Mouse (Mus musculus) neural tube, embryonic 15.5 days (tissue): ENCODE measurements around the gene Smarcc1. TPM values are rescaled to one million over a fixed set of nuclear protein-coding genes. Genes with fewer than 3 reads are reported as not detected.

Experiments used
- ATAC-seq: fragments of 200-750 bp; cut with Nextera tagmentation; 2 replicates; pipeline ENCODE4 v1.8.0; 2017; ENCODE audit warnings: mild to moderate bottlenecking, moderate TSS enrichment, moderate library complexity; ENCODE audit not compliant: low FRiP score
- H3K27ac ChIP-seq: fragments of 300-500 bp; sonication (generic); replicated peaks from 2 replicates; pipeline ENCODE4 v1.5.1; 2015; ENCODE audit warnings: mild to moderate bottlenecking, inconsistent platforms
- H3K27me3 ChIP-seq: fragments of 300-500 bp; sonication (generic); replicated peaks from 2 replicates; pipeline ENCODE4 v1.6.1; 2015; ENCODE audit warnings: inconsistent platforms
- H3K36me3 ChIP-seq: fragments of 300-500 bp; sonication (generic); 2 replicates; pipeline ENCODE4 v1.6.1; 2015; ENCODE audit warnings: inconsistent platforms
- H3K4me1 ChIP-seq: fragments of 300-500 bp; sonication (generic); 2 replicates; pipeline ENCODE4 v1.6.1; 2015; ENCODE audit warnings: inconsistent platforms
- H3K4me2 ChIP-seq: fragments of 300-500 bp; sonication (generic); 2 replicates; pipeline ENCODE4 v1.6.1; 2015; ENCODE audit warnings: inconsistent platforms, mild to moderate bottlenecking, moderate library complexity
- H3K4me3 ChIP-seq: fragments of 300-500 bp; sonication (generic); replicated peaks from 2 replicates; pipeline ENCODE4 v1.5.1; 2015; ENCODE audit warnings: mild to moderate bottlenecking, inconsistent platforms
- H3K9ac ChIP-seq: fragments of 300-500 bp; sonication (generic); replicated peaks from 2 replicates; pipeline ENCODE4 v1.6.1; 2015; ENCODE audit warnings: mild to moderate bottlenecking, inconsistent platforms
- H3K9me3 ChIP-seq: fragments of 300-500 bp; sonication (generic); replicated peaks from 2 replicates; pipeline ENCODE4 v1.6.1; 2016; ENCODE audit warnings: inconsistent platforms
- WGBS: fragments of 180-500 bp; shearing (Covaris S2); methylation state at CpG from one replicate; pipeline ENCODE4 v1.1.7; 2015; ENCODE audit warnings: mixed read lengths; 5-methylcytosine and 5-hydroxymethylcytosine counted together
- microRNA-seq: library from miRNA; unstranded; fragments of <30 nt; microRNA quantifications from one replicate; pipeline ENCODE4, GENCODE M21; 2017
- polyA plus RNA-seq: library from polyadenylated mRNA; unstranded; fragments of >200 nt; fragmentation: Nextera tagmentation; extraction: Ambion mirVana; gene quantifications from 2 replicates; pipeline ENCODE4 v1.2.1, GENCODE M21; 2015

Gene Smarcc1
- polyA plus RNA-seq, 1 experiment from 2014 or later, result 67.0 TPM

DNA sequence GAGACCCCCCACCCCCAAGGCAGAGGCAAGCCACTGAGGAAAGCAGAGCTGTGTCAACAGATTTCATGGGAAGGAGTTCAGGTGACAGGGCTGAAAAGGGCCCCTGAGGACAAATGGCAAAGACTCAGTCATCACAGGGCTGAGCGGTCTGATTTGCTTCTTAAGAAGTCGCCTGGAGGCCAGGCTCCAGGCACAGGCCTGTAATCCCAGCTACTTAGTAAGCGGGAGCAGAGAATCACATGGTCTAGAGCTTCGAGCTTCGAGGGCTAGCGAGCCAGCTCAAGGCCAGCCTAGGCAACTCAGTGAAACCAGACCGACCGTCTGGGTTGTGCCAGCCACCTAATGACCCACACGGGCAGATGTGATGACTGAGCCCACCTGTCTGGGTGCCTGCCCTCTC is 147.5 kb downstream of the Smarcc1 start:
- no peak for ATAC-seq
- H3K4me1 ChIP-seq, result no peaks in the 10 kb centered on the region
- 79% methylated on average over 9 of the region's 9 CpGs for WGBS
- H3K27me3 ChIP-seq, result no peaks in the 10 kb centered on the region
- H3K4me3 ChIP-seq, result no peak overlapping the region
- H3K4me2 ChIP-seq, result no peak overlapping the region
- H3K9me3 ChIP-seq, result no peaks in the 10 kb centered on the region
- H3K27ac ChIP-seq, result no peak overlapping the region
- peaks cover 32% of the 10 kb centered on the region for H3K36me3 ChIP-seq
- H3K9ac ChIP-seq, result no peak overlapping the region

DNA sequence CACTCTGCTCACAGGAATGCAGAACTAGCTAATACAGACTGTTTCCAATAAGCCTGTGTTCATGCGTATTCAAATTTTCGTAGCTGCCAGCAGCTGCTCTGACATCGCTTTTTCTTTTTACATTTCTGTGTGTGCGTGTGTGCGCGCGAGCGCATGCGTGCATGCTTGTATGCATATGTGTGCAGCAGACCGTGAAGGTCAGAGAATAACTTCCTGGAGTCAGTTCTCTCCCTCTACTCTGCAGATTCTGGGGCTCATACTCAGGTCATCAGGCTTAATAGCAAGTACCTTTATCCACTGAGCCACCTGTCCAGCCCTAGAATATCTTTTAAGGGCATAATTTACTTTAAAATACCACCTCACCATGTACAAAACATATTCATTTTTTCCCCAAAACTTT is 150.9 kb downstream of the Smarcc1 start:
- 91% methylated on average over 10 of the region's 10 CpGs for WGBS
- no peaks in the 10 kb centered on the region for H3K9me3 ChIP-seq
- H3K27ac ChIP-seq, result no peak overlapping the region
- H3K27me3 ChIP-seq, result no peaks in the 10 kb centered on the region
- H3K4me2 ChIP-seq, result no peak overlapping the region
- no peaks in the 10 kb centered on the region for H3K4me1 ChIP-seq
- no peak overlapping the region for H3K9ac ChIP-seq
- H3K4me3 ChIP-seq, result no peak overlapping the region
- no peak for ATAC-seq
- peaks cover 3% of the 10 kb centered on the region; the same call in 1 of the 2 replicates for H3K36me3 ChIP-seq

DNA sequence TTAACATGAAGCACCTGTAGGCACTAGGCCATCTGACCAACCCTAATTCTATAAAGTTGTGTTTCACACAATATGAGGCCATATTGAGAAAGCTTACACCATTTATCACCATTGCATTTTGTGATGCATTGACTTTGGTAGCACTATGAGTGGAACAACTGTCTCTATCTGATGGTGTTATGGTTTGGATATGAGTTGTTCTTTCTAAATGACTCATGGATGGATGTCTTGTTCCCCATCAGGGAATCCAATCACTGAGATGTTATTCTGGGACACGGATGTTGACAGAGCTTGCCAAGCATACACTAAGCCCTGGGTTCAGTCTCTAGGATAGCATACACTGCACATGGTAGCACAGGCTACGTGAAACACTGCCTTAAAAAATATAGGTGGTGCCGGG is 154.8 kb downstream of the Smarcc1 start:
- Histone ChIP-seq H3K36me3 (no peaks in the 10 kb centered on the region), H3K4me1 (no peaks in the 10 kb centered on the region), H3K4me3 (no peak overlapping the region), H3K4me2 (no peak overlapping the region), H3K27ac (no peak overlapping the region), H3K27me3 (no peaks in the 10 kb centered on the region), H3K9me3 (no peaks in the 10 kb centered on the region), H3K9ac (no peak overlapping the region)
- ATAC-seq, result no peak
- 95% methylated on average over 3 of the region's 3 CpGs for WGBS

DNA sequence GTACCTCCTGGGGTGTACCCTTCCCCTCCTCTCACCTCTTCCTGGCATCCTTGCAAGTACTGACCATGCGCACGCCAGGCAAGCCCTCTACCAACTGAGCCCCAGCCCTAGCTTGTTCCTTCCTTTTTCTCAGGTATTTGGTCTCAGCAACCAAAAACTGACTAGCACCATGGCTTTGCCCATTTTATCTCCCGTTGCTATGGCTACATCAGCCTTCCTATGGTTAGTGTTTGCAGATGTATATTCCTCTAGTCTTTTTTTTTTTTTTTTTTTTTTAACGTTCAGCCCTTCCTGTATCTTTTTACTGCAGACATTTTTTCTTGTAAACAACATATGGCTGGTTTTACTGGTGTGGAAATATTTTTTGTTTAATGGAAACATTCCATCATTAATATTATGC is 156.0 kb downstream of the Smarcc1 start:
- Histone ChIP-seq H3K4me2 (no peak overlapping the region), H3K27ac (no peak overlapping the region), H3K4me3 (no peak overlapping the region), H3K36me3 (no peaks in the 10 kb centered on the region), H3K4me1 (no peaks in the 10 kb centered on the region), H3K27me3 (no peaks in the 10 kb centered on the region), H3K9me3 (no peaks in the 10 kb centered on the region), H3K9ac (no peak overlapping the region)
- 81% methylated on average over 4 of the region's 4 CpGs for WGBS
- ATAC-seq, result no peak

DNA sequence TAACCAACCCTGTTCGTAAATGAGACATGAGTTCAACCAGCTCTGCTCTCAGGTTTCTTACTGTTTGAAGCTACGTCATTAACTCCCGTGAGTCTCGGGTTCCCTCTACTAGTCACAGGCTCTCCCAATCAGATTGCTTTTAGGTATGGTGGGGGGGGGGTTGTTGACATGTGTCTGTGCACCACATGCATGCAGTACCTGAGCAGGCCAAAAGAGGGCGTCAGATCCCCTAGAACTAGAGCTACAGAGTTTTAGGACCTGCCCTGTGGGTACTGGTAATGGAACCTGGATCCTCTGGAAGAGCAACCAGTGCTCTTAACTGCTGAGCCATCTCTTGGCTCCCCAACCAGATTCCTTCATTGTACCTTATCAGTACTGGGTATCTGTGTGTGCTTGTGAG is 158.4 kb downstream of the Smarcc1 start:
- Histone ChIP-seq H3K9me3 (no peaks in the 10 kb centered on the region), H3K27me3 (no peaks in the 10 kb centered on the region), H3K4me2 (no peak overlapping the region), H3K9ac (no peak overlapping the region), H3K4me1 (no peaks in the 10 kb centered on the region), H3K27ac (no peak overlapping the region), H3K4me3 (no peak overlapping the region), H3K36me3 (no peaks in the 10 kb centered on the region)
- WGBS, result 82% methylated on average over 5 of the region's 5 CpGs
- no peak for ATAC-seq

DNA sequence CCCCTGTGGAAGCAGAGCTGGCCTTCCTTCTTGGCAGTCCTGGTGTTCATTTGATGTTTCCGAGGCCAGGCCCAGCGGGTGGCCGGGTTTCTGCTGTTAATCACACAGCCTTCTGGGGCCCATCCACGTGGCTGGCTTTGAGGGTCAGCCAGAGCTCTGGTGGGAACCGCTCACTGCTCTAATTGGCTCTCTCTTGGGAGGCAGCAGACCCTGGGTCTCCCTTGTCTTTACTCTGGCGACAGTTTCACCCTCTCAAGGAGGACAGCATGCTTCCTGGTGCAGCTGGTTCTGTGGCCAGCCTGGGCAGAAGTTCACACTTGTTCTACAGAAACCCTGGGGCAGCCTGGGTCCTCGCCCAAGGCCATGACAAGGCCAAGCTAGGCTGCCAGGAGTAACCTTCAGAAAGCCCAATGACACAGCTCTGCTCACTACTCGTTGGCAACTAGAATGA is 159.9 kb downstream of the Smarcc1 start:
- ATAC-seq, result no peak

DNA sequence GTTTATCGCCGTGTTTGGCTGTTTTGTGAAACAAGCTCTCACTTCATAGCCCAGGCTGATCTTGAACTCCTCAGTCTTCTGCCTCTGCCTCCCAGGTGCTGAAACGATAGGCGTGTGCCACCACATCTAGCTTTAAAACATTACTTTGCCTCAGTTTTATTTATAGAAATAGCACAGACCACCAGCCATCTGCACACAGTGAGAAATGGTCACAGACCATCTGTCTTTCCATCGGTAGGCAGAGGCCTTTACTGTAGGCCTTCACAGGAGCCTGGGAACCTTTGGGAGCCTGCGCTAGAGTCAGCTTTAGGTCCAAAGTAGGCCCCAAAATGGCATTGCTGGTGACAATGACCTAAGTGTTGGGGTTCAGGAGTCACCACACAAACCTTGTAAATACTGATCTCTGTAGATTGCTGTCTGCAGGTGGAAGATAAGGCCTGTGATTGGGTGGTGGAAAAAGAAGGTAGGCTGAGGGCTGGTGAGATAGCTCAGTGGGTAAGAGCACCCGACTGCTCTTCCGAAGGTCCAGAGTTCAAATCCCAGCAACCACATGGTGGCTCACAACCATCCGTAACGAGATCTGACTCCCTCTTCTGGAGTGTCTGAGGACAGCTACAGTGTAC is 166.7 kb downstream of the Smarcc1 start:
- ATAC-seq, result no peak
- Histone ChIP-seq H3K4me3 (no peak overlapping the region), H3K4me1 (peaks cover 3% of the 10 kb centered on the region; the same call in 1 of the 2 replicates), H3K27ac (no peak overlapping the region), H3K9me3 (no peaks in the 10 kb centered on the region), H3K4me2 (no peak overlapping the region), H3K27me3 (no peaks in the 10 kb centered on the region), H3K36me3 (no peaks in the 10 kb centered on the region), H3K9ac (no peak overlapping the region)
- 93% methylated on average over 10 of the region's 10 CpGs for WGBS

More for the DNA sequence above, 159.9 kb downstream of the Smarcc1 start:
- 62% methylated on average over 8 of the region's 8 CpGs for WGBS
- Histone ChIP-seq H3K9ac (no peak overlapping the region), H3K27me3 (no peaks in the 10 kb centered on the region), H3K4me1 (no peaks in the 10 kb centered on the region), H3K36me3 (no peaks in the 10 kb centered on the region), H3K4me3 (no peak overlapping the region), H3K9me3 (no peaks in the 10 kb centered on the region), H3K27ac (no peak overlapping the region), H3K4me2 (no peak overlapping the region)

DNA sequence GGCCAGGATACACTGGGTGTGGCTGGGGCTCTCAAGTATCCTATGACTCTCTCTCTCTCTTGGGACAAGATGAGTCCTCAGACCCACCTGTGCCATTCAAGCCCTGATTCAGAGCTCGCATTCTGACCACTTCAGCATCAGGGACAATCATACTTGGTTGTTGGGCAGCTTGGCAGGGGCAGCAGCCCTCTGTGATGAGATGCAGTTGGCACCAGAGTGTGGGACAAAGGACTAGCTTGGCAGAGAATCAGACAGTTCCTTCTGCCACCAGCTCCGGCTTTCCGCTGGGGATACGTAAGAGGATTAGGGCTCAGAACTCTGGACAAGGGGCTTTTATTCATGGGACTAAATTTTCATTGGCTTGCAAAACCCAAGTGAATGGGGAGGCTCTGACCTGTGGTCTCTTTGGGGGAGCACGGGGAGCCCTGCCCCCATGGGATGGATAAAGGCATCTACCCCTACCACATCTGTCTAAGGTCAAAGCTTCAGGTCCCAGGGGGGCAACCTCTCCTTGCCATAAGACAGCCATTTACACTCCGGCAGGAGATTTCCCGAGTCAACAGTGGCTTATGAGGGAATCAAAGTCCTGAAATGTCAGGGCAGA is 169.9 kb downstream of the Smarcc1 start:
- H3K9me3 ChIP-seq, result no peaks in the 10 kb centered on the region
- no peak overlapping the region for H3K9ac ChIP-seq
- H3K27ac ChIP-seq, result 0 out of 2 replicates have a peak overlapping the region, but pooled peaks have one; percentile 18
- 66% methylated on average over 7 of the region's 7 CpGs for WGBS
- H3K4me2 ChIP-seq, result no peak overlapping the region
- H3K4me3 ChIP-seq, result no peak overlapping the region
- H3K27me3 ChIP-seq, result no peaks in the 10 kb centered on the region
- no peaks in the 10 kb centered on the region for H3K36me3 ChIP-seq
- peaks cover 3% of the 10 kb centered on the region; the same call in 1 of the 2 replicates for H3K4me1 ChIP-seq
- ATAC-seq, result no peak; the same call in 1 of the 2 replicates

Small RNAs within 50 kb of the gene (microRNA-seq; reads per million reads assigned to microRNA genes)
- 24.9 reads per million, percentile 34 among the genes with 10 or more reads in this experiment for gene Mir6236

Other genes starting within 250 kb of the Smarcc1 start
- gene Cdc25a, start 242.1 kb upstream of the Smarcc1 start, polyA plus RNA-seq, result 10.4 and 15.2 TPM in 2 replicates
- gene Map4, start 186.2 kb upstream of the Smarcc1 start, polyA plus RNA-seq, result 169 and 180 TPM in 2 replicates
- gene Dhx30, start 122 bp downstream of the Smarcc1 start, polyA plus RNA-seq, result 162 and 163 TPM in 2 replicates
- 145 and 180 TPM in 2 replicates for gene Cspg5, start 126.1 kb downstream of the Smarcc1 start, polyA plus RNA-seq
- gene Elp6, start 187.5 kb downstream of the Smarcc1 start, polyA plus RNA-seq, result 38.0 and 41.0 TPM in 2 replicates
- gene Scap, start 215.6 kb downstream of the Smarcc1 start, polyA plus RNA-seq, result 55.1 and 57.3 TPM in 2 replicates